Mouse (Mus musculus) heart, adult 2 months (tissue): ENCODE results near the gene Smarcd2. TPM values are rescaled to one million over a fixed set of nuclear protein-coding genes. Genes with fewer than 3 reads are reported as not detected.
A peak's percentile ranks its signal among the peaks of the same experiment; 100 is the strongest.

Experiments
- DNase-seq, 2 experiments: peaks; one replicate each; pipeline ENCODE4 v3.0.0; 2021
- H3K27ac ChIP-seq: fragments of 200-600 bp; 2 replicates; pipeline ENCODE4 v1.8.1; 2022
- H3K27me3 ChIP-seq: fragments of 200-500 bp; 2 replicates; pipeline ENCODE4 v1.6.1; 2012; ENCODE audit warnings: mild to moderate bottlenecking, low read length, inconsistent platforms, mixed read lengths; ENCODE audit not compliant: control insufficient read depth, insufficient read depth
- H3K36me3 ChIP-seq: fragments of 200-500 bp; 2 replicates; pipeline ENCODE4 v1.6.1; 2012; ENCODE audit warnings: low read length, inconsistent platforms; ENCODE audit not compliant: control insufficient read depth, insufficient read depth
- H3K4me1 ChIP-seq: fragments of 200-500 bp; 2 replicates; pipeline ENCODE4 v1.6.1; 2011; ENCODE audit warnings: low read length; ENCODE audit not compliant: control insufficient read depth, insufficient read depth
- H3K4me3 ChIP-seq: fragments of 200-600 bp; 2 replicates; pipeline ENCODE4 v1.8.1; 2022
- H3K79me2 ChIP-seq: fragments of 200-500 bp; replicated peaks from 2 replicates; pipeline ENCODE4 v1.6.1; 2012; ENCODE audit warnings: mild to moderate bottlenecking, inconsistent platforms, low read length, moderate library complexity, mixed read lengths; ENCODE audit not compliant: control insufficient read depth, insufficient read depth
- H3K9ac ChIP-seq: fragments of 200-500 bp; 2 replicates; pipeline ENCODE4 v1.6.1; 2012; ENCODE audit warnings: low read depth, mild to moderate bottlenecking, control low read depth, inconsistent platforms, low read length, mixed read lengths
- CTCF ChIP-seq: fragments of 200-600 bp; IDR thresholded peaks from 2 replicates; pipeline ENCODE4 v1.8.1; 2022; ENCODE audit warnings: antibody characterized with exemption, mild to moderate bottlenecking, moderate library complexity
- EP300 ChIP-seq: fragments of 200-500 bp; IDR thresholded peaks from 2 replicates; pipeline ENCODE4 v1.6.1; 2011; ENCODE audit warnings: low read depth, low read length, control low read depth; ENCODE audit not compliant: insufficient read depth
- POLR2A ChIP-seq: fragments of 200-500 bp; IDR thresholded peaks from 2 replicates; pipeline ENCODE4 v1.6.1; 2011; ENCODE audit warnings: mild to moderate bottlenecking, low read depth, low read length, control low read depth; ENCODE audit not compliant: insufficient read depth
- WGBS: fragments of 180-500 bp; shearing (Covaris S2); methylation state at CpG from one replicate; pipeline ENCODE4 v1.1.7; 2018; 5-methylcytosine and 5-hydroxymethylcytosine counted together
- intact Hi-C: fragments of 180-260 bp; cut with DNase I; formaldehyde crosslinking; loops from one replicate; pipeline ENCODE4 v1.15.1; 2025
- polyA plus RNA-seq: library from polyadenylated mRNA; depleted of rRNA; stranded (reverse); fragments of >200 nt; gene quantifications from 2 replicates; pipeline ENCODE4 v1.2.3, GENCODE M21; 2012
- total RNA-seq, 2 experiments: library from RNA; stranded (reverse); gene quantifications; 2 replicates each; pipeline ENCODE4 v1.2.3; 2021

The Smarcd2 gene
- total and polyA plus RNA-seq, 3 experiments, result 16.6 to 39.2 (median 17.2) TPM

- TF ChIP-seq CTCF (no peak), EP300 (no peak), POLR2A (no peak)
- intact Hi-C loops, result no loop called here
- Histone ChIP-seq H3K4me1 (peaks cover 13% of the 10 kb centered on the region), H3K36me3 (peaks cover 5% of the 10 kb centered on the region; the same call in 1 of the 2 replicates), H3K9ac (no peak overlapping the region), H3K4me3 (no peak overlapping the region), H3K27me3 (no peaks in the 10 kb centered on the region), H3K79me2 (peaks cover 1% of the 10 kb centered on the region; the same call in 1 of the 2 replicates), H3K27ac (no peak overlapping the region)
- WGBS, result 90% methylated on average over 15 of the region's 15 CpGs
- no peak for DNase-seq
Observed at GRCm38 (mm10) chr11:106264988-106265387, 7.8 kb downstream of the Smarcd2 start.

GRCm38 (mm10) chr11:106263963-106264362 is 8.8 kb downstream of the Smarcd2 start:
- no peak overlapping the region for H3K4me3 ChIP-seq
- intact Hi-C loops, result no loop called here
- H3K27me3 ChIP-seq, result no peaks in the 10 kb centered on the region
- 78% methylated on average over 9 of the region's 9 CpGs for WGBS
- peaks cover 10% of the 10 kb centered on the region for H3K4me1 ChIP-seq
- no peak for DNase-seq
- no peak overlapping the region for H3K9ac ChIP-seq
- H3K27ac ChIP-seq, result no peak overlapping the region
- TF ChIP-seq POLR2A (no peak), CTCF (no peak), EP300 (no peak)
- peaks cover 2% of the 10 kb centered on the region; the same call in 1 of the 2 replicates for H3K36me3 ChIP-seq
- H3K79me2 ChIP-seq, result peaks cover 1% of the 10 kb centered on the region; the same call in 1 of the 2 replicates

GRCm38 (mm10) chr11:106260826-106261450 is 11.8 kb downstream of the Smarcd2 start:
- peaks cover 2% of the 10 kb centered on the region for H3K36me3 ChIP-seq
- DNase-seq, result no peak
- H3K4me3 ChIP-seq, result no peak overlapping the region
- H3K9ac ChIP-seq, result no peak overlapping the region
- WGBS, result 74% methylated on average over 14 of the region's 14 CpGs
- no peaks in the 10 kb centered on the region for H3K27me3 ChIP-seq
- no peak overlapping the region for H3K27ac ChIP-seq
- H3K4me1 ChIP-seq, result peaks cover 2% of the 10 kb centered on the region
- H3K79me2 ChIP-seq, result no peaks in the 10 kb centered on the region
- TF ChIP-seq CTCF, result no peak
- no peak for TF ChIP-seq POLR2A
- no peak for TF ChIP-seq EP300
- intact Hi-C loops, result no loop called here

GRCm38 (mm10) chr11:106256775-106257174 is 16.0 kb downstream of the Smarcd2 start:
- H3K36me3 ChIP-seq, result peaks cover 2% of the 10 kb centered on the region
- H3K4me1 ChIP-seq, result peaks cover 5% of the 10 kb centered on the region
- H3K27me3 ChIP-seq, result no peaks in the 10 kb centered on the region
- TF ChIP-seq CTCF (peak; percentile 61), POLR2A (no peak)
- WGBS, result 45% methylated on average over 5 of the region's 5 CpGs
- intact Hi-C loops, result loop anchor here (2.0 kb wide), 1 partner anchor 14 kb away; no protein-coding TSS in a partner anchor
- H3K79me2 ChIP-seq, result no peaks in the 10 kb centered on the region
- peak overlapping the region; percentile 83 for H3K27ac ChIP-seq
- peak overlapping the region; percentile 71 for H3K4me3 ChIP-seq
- no peak overlapping the region for H3K9ac ChIP-seq
- no peak for DNase-seq

GRCm38 (mm10) chr11:106255685-106256451 is 16.9 kb downstream of the Smarcd2 start, which contains the start of the genes Ftsj3 and Psmc5:
Gene Ftsj3, minus strand, starts transcription at chr11:106256079.
Gene Psmc5, plus strand, starts transcription at chr11:106256154.
- peaks cover 5% of the 10 kb centered on the region for H3K4me1 ChIP-seq
- TF ChIP-seq POLR2A (peak; percentile 89), CTCF (no peak)
- H3K36me3 ChIP-seq, result peaks cover 2% of the 10 kb centered on the region
- H3K4me3 ChIP-seq, result peak within 1 kb of the TSS; percentile 71
- DNase-seq, result peak; percentile 97 to 99
- intact Hi-C loops, result loop anchor here (2.0 kb wide), 1 partner anchor 15 kb away; no protein-coding TSS in a partner anchor
- under 1% methylated on average over 42 of the region's 42 CpGs for WGBS
- H3K79me2 ChIP-seq, result no peaks in the 10 kb centered on the region
- peak within 1 kb of the TSS; percentile 83 for H3K27ac ChIP-seq
- peak within 1 kb of the TSS; percentile 89 for H3K9ac ChIP-seq
- no peaks in the 10 kb centered on the region for H3K27me3 ChIP-seq

GRCm38 (mm10) chr11:106255174-106255573 is 17.6 kb downstream of the Smarcd2 start:
- Histone ChIP-seq H3K27me3 (no peaks in the 10 kb centered on the region), H3K4me1 (peaks cover 5% of the 10 kb centered on the region), H3K27ac (peak overlapping the region; percentile 83), H3K36me3 (peaks cover 2% of the 10 kb centered on the region), H3K9ac (peak overlapping the region; percentile 56), H3K79me2 (no peaks in the 10 kb centered on the region), H3K4me3 (peak overlapping the region; percentile 71)
- no peak for TF ChIP-seq POLR2A
- no peak for TF ChIP-seq CTCF
- no peak for TF ChIP-seq EP300
- DNase-seq, result no peak
- WGBS, result under 1% methylated on average over 22 of the region's 22 CpGs
- intact Hi-C loops, result no loop called here
